Mouse (Mus musculus): ENCODE measurements around the gene Sgcd. TPM values are rescaled to one million over a fixed set of nuclear protein-coding genes. Genes with fewer than 3 reads are reported as not detected.

Gene Sgcd
- total RNA-seq, 2 experiments from 2014 or later = 15.3 to 17.9 TPM

- DNase-seq (ENCODE audit: extremely low spot score in 1 of 2, low spot score in 2 of 2) = no peak
- intact Hi-C loops (cut with DNase I) = no loop called here
Measured at GRCm38 (mm10) chr11:47188556-47188955, 800.2 kb downstream of the Sgcd start.

- intact Hi-C loops (cut with DNase I) = no loop called here
- DNase-seq (ENCODE audit: extremely low spot score in 1 of 2, low spot score in 2 of 2) = no peak
Measured at GRCm38 (mm10) chr11:47174977-47175376, 813.8 kb downstream of the Sgcd start.

- no peak for DNase-seq (ENCODE audit: extremely low spot score in 1 of 2, low spot score in 2 of 2)
- intact Hi-C loops (cut with DNase I) = no loop called here
Measured at GRCm38 (mm10) chr11:47170926-47171625, 817.7 kb downstream of the Sgcd start.

- intact Hi-C loops (cut with DNase I) = no loop called here
- peak in 1 of 2 experiments; percentile 53 for DNase-seq (ENCODE audit: extremely low spot score in 1 of 2, low spot score in 2 of 2)
Measured at GRCm38 (mm10) chr11:47167376-47167775, 821.4 kb downstream of the Sgcd start.

- intact Hi-C loops (cut with DNase I) = no loop called here
Measured at GRCm38 (mm10) chr11:47158089-47158488, 830.7 kb downstream of the Sgcd start.

GRCm38 (mm10) chr11:47156730-47157693 lies 831.8 kb downstream of the Sgcd start:
- no peak for DNase-seq (ENCODE audit: extremely low spot score in 1 of 2, low spot score in 2 of 2)
- intact Hi-C loops (cut with DNase I) = no loop called here

More at GRCm38 (mm10) chr11:47158089-47158488, 830.7 kb downstream of the Sgcd start:
- DNase-seq (ENCODE audit: extremely low spot score in 1 of 2, low spot score in 2 of 2) = no peak

- intact Hi-C loops (cut with DNase I) = no loop called here
- no peak for DNase-seq (ENCODE audit: extremely low spot score in 1 of 2, low spot score in 2 of 2)
Measured at GRCm38 (mm10) chr11:47154837-47155430, 833.8 kb downstream of the Sgcd start.

- intact Hi-C loops (cut with DNase I) = no loop called here
- DNase-seq (ENCODE audit: extremely low spot score in 1 of 2, low spot score in 2 of 2) = no peak
Measured at GRCm38 (mm10) chr11:47149607-47150006, 839.2 kb downstream of the Sgcd start.

- intact Hi-C loops (cut with DNase I) = no loop called here
- DNase-seq (ENCODE audit: extremely low spot score in 1 of 2, low spot score in 2 of 2) = no peak
Measured at GRCm38 (mm10) chr11:47139867-47140266, 848.9 kb downstream of the Sgcd start.

- intact Hi-C loops (cut with DNase I) = no loop called here
- no peak for DNase-seq (ENCODE audit: extremely low spot score in 1 of 2, low spot score in 2 of 2)
Measured at GRCm38 (mm10) chr11:47139271-47139670, 849.5 kb downstream of the Sgcd start.

- intact Hi-C loops (cut with DNase I) = no loop called here
- DNase-seq (ENCODE audit: extremely low spot score in 1 of 2, low spot score in 2 of 2) = no peak
Measured at GRCm38 (mm10) chr11:47132410-47132809, 856.4 kb downstream of the Sgcd start.

- no peak for DNase-seq (ENCODE audit: extremely low spot score in 1 of 2, low spot score in 2 of 2)
- intact Hi-C loops (cut with DNase I) = no loop called here
Measured at GRCm38 (mm10) chr11:47130432-47130831, 858.3 kb downstream of the Sgcd start.

- intact Hi-C loops (cut with DNase I) = no loop called here
- DNase-seq (ENCODE audit: extremely low spot score in 1 of 2, low spot score in 2 of 2) = no peak
Measured at GRCm38 (mm10) chr11:47129992-47130391, 858.8 kb downstream of the Sgcd start.

- no peak for DNase-seq (ENCODE audit: extremely low spot score in 1 of 2, low spot score in 2 of 2)
- intact Hi-C loops (cut with DNase I) = no loop called here
Measured at GRCm38 (mm10) chr11:47129166-47129565, 859.6 kb downstream of the Sgcd start.

- intact Hi-C loops (cut with DNase I) = no loop called here
- no peak for DNase-seq (ENCODE audit: extremely low spot score in 1 of 2, low spot score in 2 of 2)
Measured at GRCm38 (mm10) chr11:47128331-47128730, 860.4 kb downstream of the Sgcd start.

GRCm38 (mm10) chr11:47120874-47121273 lies 867.9 kb downstream of the Sgcd start:
- DNase-seq (ENCODE audit: extremely low spot score in 1 of 2, low spot score in 2 of 2) = no peak
- intact Hi-C loops (cut with DNase I) = no loop called here

- no peak for DNase-seq (ENCODE audit: extremely low spot score in 1 of 2, low spot score in 2 of 2)
- intact Hi-C loops (cut with DNase I) = no loop called here
Measured at GRCm38 (mm10) chr11:47117896-47118295, 870.9 kb downstream of the Sgcd start.

- no peak for DNase-seq (ENCODE audit: extremely low spot score in 1 of 2, low spot score in 2 of 2)
- intact Hi-C loops (cut with DNase I) = no loop called here
Measured at GRCm38 (mm10) chr11:47114366-47114765, 874.4 kb downstream of the Sgcd start.

- intact Hi-C loops (cut with DNase I) = no loop called here
- no peak for DNase-seq (ENCODE audit: extremely low spot score in 1 of 2, low spot score in 2 of 2)
Measured at GRCm38 (mm10) chr11:47113081-47113480, 875.7 kb downstream of the Sgcd start.
